Mouse (Mus musculus) midbrain, embryonic 13.5 days (tissue): ENCODE results near the gene Nrd1. TPM values are rescaled to one million over a fixed set of nuclear protein-coding genes. Genes with fewer than 3 reads are reported as not detected.

Experiments
- ATAC-seq: fragments of 200-750 bp; cut with Nextera tagmentation; 2 replicates; pipeline ENCODE4 v1.8.0; 2017; ENCODE audit warnings: mild to moderate bottlenecking, moderate TSS enrichment, moderate library complexity
- H3K27ac ChIP-seq: fragments of 300-500 bp; sonication (generic); 2 replicates; pipeline ENCODE4 v1.5.1; 2015; ENCODE audit warnings: inconsistent platforms, mild to moderate bottlenecking, moderate library complexity
- H3K27me3 ChIP-seq: fragments of 300-500 bp; sonication (generic); 2 replicates; pipeline ENCODE4 v1.6.1; 2015; ENCODE audit warnings: mild to moderate bottlenecking, inconsistent platforms
- H3K36me3 ChIP-seq: fragments of 300-500 bp; sonication (generic); 2 replicates; pipeline ENCODE4 v1.6.1; 2015; ENCODE audit warnings: mild to moderate bottlenecking, inconsistent platforms
- H3K4me1 ChIP-seq: fragments of 300-500 bp; sonication (generic); replicated peaks from 2 replicates; pipeline ENCODE4 v1.6.1; 2015; ENCODE audit warnings: inconsistent platforms
- H3K4me2 ChIP-seq: fragments of 300-500 bp; sonication (generic); replicated peaks from 2 replicates; pipeline ENCODE4 v1.6.1; 2015; ENCODE audit warnings: moderate library complexity, mild to moderate bottlenecking, inconsistent platforms
- H3K4me3 ChIP-seq: fragments of 300-500 bp; sonication (generic); replicated peaks from 2 replicates; pipeline ENCODE4 v1.5.1; 2015; ENCODE audit warnings: mild to moderate bottlenecking, inconsistent platforms
- H3K9ac ChIP-seq: fragments of 300-500 bp; sonication (generic); replicated peaks from 2 replicates; pipeline ENCODE4 v1.6.1; 2015; ENCODE audit warnings: mild to moderate bottlenecking, inconsistent platforms
- H3K9me3 ChIP-seq: fragments of 300-500 bp; sonication (generic); 2 replicates; pipeline ENCODE4 v1.6.1; 2016; ENCODE audit warnings: mild to moderate bottlenecking, inconsistent platforms
- WGBS: fragments of 180-500 bp; shearing (Covaris S2); methylation state at CpG from one replicate; pipeline ENCODE4 v1.1.7; 2015; 5-methylcytosine and 5-hydroxymethylcytosine counted together
- microRNA counts: library from miRNA; unstranded; fragments of <30 nt; microRNA quantifications from one replicate; lab custom pipeline; 2016
- microRNA-seq: library from miRNA; unstranded; fragments of <30 nt; microRNA quantifications from one replicate; pipeline ENCODE4, GENCODE M21; 2016
- polyA plus RNA-seq: library from polyadenylated mRNA; unstranded; fragments of >200 nt; fragmentation: Nextera tagmentation; extraction: Ambion mirVana; gene quantifications from 2 replicates; pipeline ENCODE4 v1.2.1, GENCODE M21; 2015

Nrd1 gene
- polyA plus RNA-seq, 1 experiment from 2014 or later = 85.2 TPM

DNA sequence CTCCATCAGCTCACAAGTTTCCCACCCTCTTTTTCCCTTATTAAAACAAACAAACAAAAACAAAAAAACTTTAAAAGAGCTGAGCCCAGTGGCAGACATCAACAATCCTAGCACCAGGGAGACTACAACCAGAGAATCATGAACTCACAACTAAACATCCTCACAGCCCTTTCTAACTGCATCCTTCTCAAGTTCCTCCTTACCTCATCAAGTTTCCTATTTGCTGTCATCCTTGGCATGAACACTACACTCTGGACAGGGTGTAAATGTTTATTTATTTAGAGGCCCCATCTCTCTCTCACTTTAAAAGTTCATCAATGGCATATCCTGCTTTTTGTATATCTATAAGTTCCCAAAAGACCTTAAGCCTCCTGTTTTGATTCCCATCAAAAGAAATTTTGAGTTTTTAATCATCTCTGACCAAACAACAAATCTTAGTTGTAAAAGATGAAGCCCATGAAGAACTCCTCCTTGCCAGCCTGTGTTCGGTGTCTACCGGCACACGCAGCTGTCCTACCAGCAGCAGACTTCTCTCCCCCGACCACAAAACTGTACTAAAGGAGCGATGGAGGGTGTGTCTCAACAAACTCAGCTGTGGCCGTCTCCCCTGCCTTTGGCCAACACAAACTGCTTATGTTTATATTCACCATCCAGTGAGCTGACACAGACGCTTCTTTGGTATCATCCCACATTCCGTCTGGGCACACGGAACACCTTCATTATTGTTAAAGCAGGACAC lies 102.9 kb downstream of the Nrd1 start:
- ATAC-seq = no peak

DNA sequence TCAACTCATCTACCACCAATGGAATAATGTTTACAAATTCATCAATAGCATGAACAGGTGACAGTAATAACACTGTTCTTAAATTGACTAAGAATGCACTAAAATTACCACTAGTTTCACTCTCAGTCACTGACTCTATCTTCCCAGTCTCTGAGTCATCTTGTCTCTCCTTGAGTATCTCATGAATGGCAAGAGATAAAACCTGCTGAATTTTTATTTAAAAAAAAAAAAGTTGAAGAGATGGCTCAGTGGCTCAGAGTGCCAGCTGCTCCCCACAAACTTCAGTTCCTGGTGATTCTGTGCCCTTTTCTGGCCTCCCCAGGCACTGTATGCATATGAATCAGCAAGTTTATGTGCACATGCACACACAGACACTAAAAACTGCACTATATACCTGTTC lies 104.8 kb downstream of the Nrd1 start:
- no peaks in the 10 kb centered on the region for H3K9me3 ChIP-seq
- H3K9ac ChIP-seq = no peak overlapping the region
- 0 out of 2 replicates have a peak, but pooled peaks cover 4% of the 10 kb centered on the region for H3K4me1 ChIP-seq
- ATAC-seq = no peak
- H3K36me3 ChIP-seq = peaks cover 7% of the 10 kb centered on the region
- H3K27ac ChIP-seq = no peak overlapping the region
- H3K27me3 ChIP-seq = no peaks in the 10 kb centered on the region
- no peak overlapping the region for H3K4me2 ChIP-seq
- H3K4me3 ChIP-seq = no peak overlapping the region

More for the DNA sequence above, 102.9 kb downstream of the Nrd1 start:
- no peaks in the 10 kb centered on the region for H3K27me3 ChIP-seq
- H3K4me3 ChIP-seq = no peak overlapping the region
- no peak overlapping the region for H3K27ac ChIP-seq
- 88% methylated on average over 9 of the region's 9 CpGs for WGBS
- peaks cover 8% of the 10 kb centered on the region for H3K36me3 ChIP-seq
- H3K9ac ChIP-seq = no peak overlapping the region
- 0 out of 2 replicates have a peak, but pooled peaks cover 4% of the 10 kb centered on the region for H3K4me1 ChIP-seq
- no peak overlapping the region for H3K4me2 ChIP-seq
- no peaks in the 10 kb centered on the region for H3K9me3 ChIP-seq

DNA sequence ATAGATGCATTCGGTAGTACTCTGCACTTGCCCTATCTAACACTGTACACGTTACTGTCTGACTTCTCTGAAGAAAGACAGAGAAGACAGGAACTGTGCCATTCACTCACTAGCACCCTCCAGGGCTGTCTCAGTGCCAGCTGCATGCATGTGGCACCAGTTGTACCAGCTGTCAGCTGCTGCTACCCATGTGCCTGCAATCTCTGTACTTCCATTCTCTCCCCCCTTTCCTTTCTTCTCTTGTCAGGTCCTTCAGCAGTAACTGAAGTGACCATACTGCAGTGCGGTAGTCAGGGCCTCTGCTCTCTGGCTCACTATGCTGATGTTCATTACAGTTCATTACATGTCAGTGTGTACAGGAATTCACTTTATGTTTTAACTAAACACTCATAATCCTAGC lies 105.6 kb downstream of the Nrd1 start:
- 83% methylated on average over 3 of the region's 3 CpGs for WGBS
- Histone ChIP-seq H3K9me3 (no peaks in the 10 kb centered on the region), H3K9ac (no peak overlapping the region), H3K4me2 (no peak overlapping the region), H3K27ac (no peak overlapping the region), H3K27me3 (no peaks in the 10 kb centered on the region), H3K4me3 (no peak overlapping the region), H3K36me3 (peaks cover 5% of the 10 kb centered on the region), H3K4me1 (0 out of 2 replicates have a peak, but pooled peaks cover 4% of the 10 kb centered on the region)
- ATAC-seq = 0 out of 2 replicates have a peak, but pooled peaks have one; percentile 30

DNA sequence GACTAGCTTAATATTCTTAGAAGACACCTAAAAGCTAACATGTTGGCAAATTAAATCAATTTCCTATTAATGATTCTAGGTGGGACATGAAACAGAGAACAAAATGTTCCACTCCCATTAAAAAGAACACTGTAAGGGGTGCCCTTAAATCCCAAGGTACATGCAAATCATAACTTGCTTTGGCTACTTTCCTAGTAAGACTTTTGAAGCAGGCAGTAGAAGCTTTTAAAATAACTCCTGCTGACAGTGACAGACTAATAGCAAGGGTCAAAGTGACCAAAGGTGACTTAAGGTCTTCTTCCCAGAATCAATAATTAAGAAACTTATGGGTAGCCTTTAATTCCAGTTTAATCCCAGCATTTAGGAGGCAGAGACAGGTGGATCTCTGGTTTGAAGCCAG lies 106.1 kb downstream of the Nrd1 start:
- no peak overlapping the region for H3K4me3 ChIP-seq
- H3K27ac ChIP-seq = no peak overlapping the region
- 0 out of 2 replicates have a peak, but pooled peaks cover 4% of the 10 kb centered on the region for H3K4me1 ChIP-seq
- no peaks in the 10 kb centered on the region for H3K27me3 ChIP-seq
- H3K9me3 ChIP-seq = no peaks in the 10 kb centered on the region
- ATAC-seq = no peak
- H3K36me3 ChIP-seq = peaks cover under 1% of the 10 kb centered on the region; the same call in 1 of the 2 replicates
- no peak overlapping the region for H3K9ac ChIP-seq
- no peak overlapping the region for H3K4me2 ChIP-seq

DNA sequence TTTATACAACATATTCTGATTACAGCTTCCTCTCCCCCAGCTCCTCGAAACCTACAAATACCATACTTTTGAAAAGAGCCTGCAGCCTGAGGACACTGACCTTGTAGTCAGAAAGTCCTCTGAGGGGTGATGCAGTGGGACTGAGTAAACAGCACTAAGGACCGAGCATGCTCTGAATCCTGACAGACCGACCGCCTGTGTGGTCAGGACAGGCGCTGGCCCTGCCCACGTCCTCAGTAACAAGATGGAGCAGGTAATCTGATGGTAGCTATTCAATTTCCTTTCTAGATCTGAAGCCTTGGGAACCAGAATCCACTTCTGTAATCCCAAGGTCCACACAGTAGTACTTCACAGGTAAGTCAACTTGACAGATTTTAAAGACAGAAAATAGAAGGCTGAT lies 108.6 kb downstream of the Nrd1 start:
- Histone ChIP-seq H3K27me3 (no peaks in the 10 kb centered on the region), H3K27ac (no peak overlapping the region), H3K4me1 (peaks cover 11% of the 10 kb centered on the region; the same call in 1 of the 2 replicates), H3K4me3 (no peak overlapping the region), H3K4me2 (no peak overlapping the region), H3K36me3 (no peaks in the 10 kb centered on the region), H3K9me3 (no peaks in the 10 kb centered on the region), H3K9ac (no peak overlapping the region)
- WGBS = 86% methylated on average over 6 of the region's 6 CpGs
- ATAC-seq = no peak

DNA sequence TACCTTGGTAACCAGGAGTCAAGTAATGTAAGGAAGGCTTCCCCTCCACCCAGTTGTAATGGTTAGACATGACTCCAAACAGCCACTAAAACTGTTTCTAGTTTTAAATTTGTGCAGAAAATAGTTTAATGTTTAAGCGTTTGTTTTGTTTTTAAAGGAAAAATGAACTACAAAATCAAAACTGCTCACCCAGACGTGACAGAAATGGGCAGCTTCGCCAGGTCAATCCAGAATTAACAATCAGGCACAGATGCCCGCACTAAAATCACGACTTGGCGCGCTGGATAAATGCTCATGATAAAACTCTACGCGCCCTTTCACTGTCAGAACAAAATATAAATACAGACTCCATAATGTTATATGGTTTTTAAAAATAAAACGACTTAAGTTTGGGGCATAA lies 109.2 kb downstream of the Nrd1 start:
- no peaks in the 10 kb centered on the region for H3K36me3 ChIP-seq
- no peaks in the 10 kb centered on the region for H3K27me3 ChIP-seq
- H3K4me1 ChIP-seq = peaks cover 11% of the 10 kb centered on the region; the same call in 1 of the 2 replicates
- H3K9ac ChIP-seq = no peak overlapping the region
- 94% methylated on average over 10 of the region's 10 CpGs for WGBS
- H3K4me3 ChIP-seq = no peak overlapping the region
- no peaks in the 10 kb centered on the region for H3K9me3 ChIP-seq
- ATAC-seq = no peak
- H3K4me2 ChIP-seq = no peak overlapping the region
- H3K27ac ChIP-seq = no peak overlapping the region

GRCm38 (mm10) chr4:109110978-109111377 lies 110.5 kb downstream of the Nrd1 start:
- Histone ChIP-seq H3K4me1 (peaks cover 10% of the 10 kb centered on the region; the same call in 1 of the 2 replicates), H3K4me3 (no peak overlapping the region), H3K36me3 (no peaks in the 10 kb centered on the region), H3K4me2 (no peak overlapping the region), H3K27me3 (no peaks in the 10 kb centered on the region), H3K27ac (no peak overlapping the region), H3K9me3 (no peaks in the 10 kb centered on the region), H3K9ac (no peak overlapping the region)
- no peak for ATAC-seq
- WGBS = 91% methylated on average over 2 of the region's 2 CpGs

MicroRNA genes within 50 kb of the gene (microRNA counts, 519-probe panel; counts per million panel counts)
- microRNA mmu-miR-761 (lab: Ali Mortazavi, UCI) = 1,394 counts per million, percentile 58 among the panel's probes with 10 or more counts

Small RNAs within 50 kb of the gene (microRNA-seq; reads per million reads assigned to microRNA genes)
- not detected for gene Mir761

Other genes with a start within 250 kb of the Nrd1 start
- 5.6 and 6.1 TPM in 2 replicates for gene Zfyve9, start 219.9 kb upstream of the Nrd1 start, polyA plus RNA-seq
- 256 and 274 TPM in 2 replicates for gene Btf3l4, start 167.0 kb upstream of the Nrd1 start, polyA plus RNA-seq
- 79.6 and 80.6 TPM in 2 replicates for gene Txndc12, start 166.1 kb upstream of the Nrd1 start, polyA plus RNA-seq
- 30.6 and 30.9 TPM in 2 replicates for gene Kti12, start 152.9 kb upstream of the Nrd1 start, polyA plus RNA-seq
- 2.5 and 2.6 TPM in 2 replicates for gene A730015C16Rik, start 152.0 kb upstream of the Nrd1 start, polyA plus RNA-seq
- gene Rab3b, start 121.6 kb upstream of the Nrd1 start, polyA plus RNA-seq = 69.7 and 79.4 TPM in 2 replicates
- gene Osbpl9, start 201.6 kb downstream of the Nrd1 start, polyA plus RNA-seq = 80.0 and 83.8 TPM in 2 replicates
- gene Calr4, start 233.8 kb downstream of the Nrd1 start, polyA plus RNA-seq = 0.61 and 0.69 TPM in 2 replicates